Mouse (Mus musculus): Measurements from ENCODE around the gene Gm49510. TPM values are rescaled to one million over a fixed set of nuclear protein-coding genes. Genes with fewer than 3 reads are reported as not detected.
A peak's percentile ranks its signal among the peaks of the same experiment; 100 is the strongest.

Gm49510 gene
- polyA plus RNA-seq, 1 experiment = not detected

DNA sequence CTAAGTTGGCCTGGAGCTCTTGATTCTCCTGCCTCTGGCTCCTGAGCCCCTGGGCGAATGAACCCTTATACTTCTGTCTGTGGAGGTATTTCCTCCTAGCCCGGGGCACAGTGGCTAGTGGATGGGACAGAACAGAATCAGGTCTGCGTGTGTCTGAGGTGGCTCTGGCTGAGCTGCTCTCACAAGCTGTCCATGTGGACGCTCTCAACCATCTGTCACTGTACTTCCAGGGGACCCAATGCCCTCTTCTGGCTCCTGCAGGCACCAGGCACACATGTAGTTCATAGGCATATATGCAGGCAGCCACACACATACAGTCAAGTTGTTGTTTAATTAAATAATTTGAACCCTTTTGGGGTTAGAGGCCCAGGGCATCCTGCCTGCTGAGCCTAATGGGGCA, 40.2 kb upstream of the Gm49510 start:
- Histone ChIP-seq H3K27me3 (replicated peaks; ENCODE audit: control insufficient read depth, insufficient read depth, low read length) (no peaks in the 10 kb centered on the region), H3K4me1 (ENCODE audit: control insufficient read depth, insufficient read depth, low read length) (0 out of 2 replicates have a peak, but pooled peaks cover 3% of the 10 kb centered on the region), H3K4me3 (ENCODE audit: insufficient read depth, low read depth, low read length) (no peak overlapping the region), H3K36me3 (ENCODE audit: control insufficient read depth, insufficient read depth, low read length) (no peaks in the 10 kb centered on the region), H3K27ac (ENCODE audit: insufficient read depth, low read depth, low read length) (no peak overlapping the region)
- TF ChIP-seq CTCF (conservative IDR thresholded peaks at IDR 0.05; ENCODE audit: insufficient read depth, insufficient read length, low read depth, low read length) (no peak), POLR2A (IDR thresholded peaks at IDR 0.05; ENCODE audit: low read depth, low read length) (no peak)
- WGBS = 79% methylated on average over 4 of the region's 4 CpGs
- no peak for DNase-seq

GRCm38 (mm10) chr15:78859714-78860113, 39.8 kb upstream of the Gm49510 start:
- H3K4me1 ChIP-seq (ENCODE audit: control insufficient read depth, insufficient read depth, low read length) = 0 out of 2 replicates have a peak, but pooled peaks cover 3% of the 10 kb centered on the region
- no peak for TF ChIP-seq POLR2A (IDR thresholded peaks at IDR 0.05; ENCODE audit: low read depth, low read length)
- no peak for TF ChIP-seq CTCF (conservative IDR thresholded peaks at IDR 0.05; ENCODE audit: insufficient read depth, insufficient read length, low read depth, low read length)
- no peak for DNase-seq
- no peak overlapping the region for H3K27ac ChIP-seq (ENCODE audit: insufficient read depth, low read depth, low read length)
- H3K36me3 ChIP-seq (ENCODE audit: control insufficient read depth, insufficient read depth, low read length) = no peaks in the 10 kb centered on the region
- H3K27me3 ChIP-seq (replicated peaks; ENCODE audit: control insufficient read depth, insufficient read depth, low read length) = no peaks in the 10 kb centered on the region
- H3K4me3 ChIP-seq (ENCODE audit: insufficient read depth, low read depth, low read length) = no peak overlapping the region
- 66% methylated on average over 6 of the region's 6 CpGs for WGBS

DNA sequence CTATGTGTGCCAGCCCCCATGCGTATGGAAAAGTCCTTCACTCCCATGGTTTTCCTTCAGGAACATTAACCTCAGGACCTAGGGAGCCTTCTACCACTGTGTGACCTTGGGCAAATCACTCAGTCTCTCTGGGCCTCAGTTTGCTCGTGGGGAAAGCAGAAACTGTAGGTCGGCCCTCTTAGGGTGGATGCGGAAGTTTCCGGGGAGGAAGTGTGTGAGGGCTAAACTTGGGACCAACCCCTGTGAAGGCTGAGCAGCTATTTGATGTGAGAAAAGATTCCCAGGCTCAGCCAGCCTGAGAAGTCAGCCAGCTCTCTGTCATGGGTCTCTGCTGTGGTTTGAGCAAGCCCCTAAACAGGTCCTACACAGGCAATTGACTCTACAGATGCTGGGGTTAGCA, 37.2 kb upstream of the Gm49510 start:
- no peak overlapping the region for H3K27ac ChIP-seq (ENCODE audit: insufficient read depth, low read depth, low read length)
- H3K27me3 ChIP-seq (replicated peaks; ENCODE audit: control insufficient read depth, insufficient read depth, low read length) = no peaks in the 10 kb centered on the region
- no peaks in the 10 kb centered on the region for H3K36me3 ChIP-seq (ENCODE audit: control insufficient read depth, insufficient read depth, low read length)
- H3K4me3 ChIP-seq (ENCODE audit: insufficient read depth, low read depth, low read length) = no peak overlapping the region
- no peak for DNase-seq
- WGBS = 77% methylated on average over 5 of the region's 5 CpGs
- TF ChIP-seq CTCF (conservative IDR thresholded peaks at IDR 0.05; ENCODE audit: insufficient read depth, insufficient read length, low read depth, low read length) = no peak
- no peak for TF ChIP-seq POLR2A (IDR thresholded peaks at IDR 0.05; ENCODE audit: low read depth, low read length)
- H3K4me1 ChIP-seq (ENCODE audit: control insufficient read depth, insufficient read depth, low read length) = 0 out of 2 replicates have a peak, but pooled peaks cover 3% of the 10 kb centered on the region

GRCm38 (mm10) chr15:78863154-78863553, 36.3 kb upstream of the Gm49510 start:
- 58% methylated on average over 2 of the region's 2 CpGs for WGBS

DNA sequence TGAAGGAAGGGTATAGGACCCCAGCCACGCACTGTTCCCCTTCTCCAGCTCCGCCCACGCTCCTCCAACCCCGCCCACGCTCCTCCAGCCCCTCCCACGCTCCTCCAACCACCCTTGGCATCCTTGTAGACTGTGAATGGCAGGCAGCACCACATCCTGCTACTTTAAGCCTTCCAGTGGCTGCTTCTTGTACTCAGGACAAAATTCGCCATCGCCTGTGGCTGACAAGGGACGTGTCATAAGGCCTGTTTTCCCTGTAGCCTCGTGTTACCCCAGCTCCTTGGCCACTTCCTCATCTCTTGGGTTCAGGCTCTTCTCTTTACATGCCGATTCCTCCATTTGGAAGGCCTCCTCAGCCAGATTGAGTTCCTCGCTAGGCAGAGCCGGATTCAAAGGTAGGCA, 35.6 kb upstream of the Gm49510 start:
- Histone ChIP-seq H3K27me3 (replicated peaks; ENCODE audit: control insufficient read depth, insufficient read depth, low read length) (no peaks in the 10 kb centered on the region), H3K4me1 (ENCODE audit: control insufficient read depth, insufficient read depth, low read length) (peaks cover 6% of the 10 kb centered on the region; the same call in 1 of the 2 replicates), H3K27ac (ENCODE audit: insufficient read depth, low read depth, low read length) (no peak overlapping the region), H3K4me3 (ENCODE audit: insufficient read depth, low read depth, low read length) (no peak overlapping the region), H3K36me3 (ENCODE audit: control insufficient read depth, insufficient read depth, low read length) (no peaks in the 10 kb centered on the region)
- no peak for DNase-seq
- TF ChIP-seq CTCF (conservative IDR thresholded peaks at IDR 0.05; ENCODE audit: insufficient read depth, insufficient read length, low read depth, low read length) (no peak), POLR2A (IDR thresholded peaks at IDR 0.05; ENCODE audit: low read depth, low read length) (no peak)
- 58% methylated on average over 13 of the region's 13 CpGs for WGBS

More at GRCm38 (mm10) chr15:78863154-78863553, 36.3 kb upstream of the Gm49510 start:
- no peak for TF ChIP-seq CTCF (conservative IDR thresholded peaks at IDR 0.05; ENCODE audit: insufficient read depth, insufficient read length, low read depth, low read length)
- TF ChIP-seq POLR2A (IDR thresholded peaks at IDR 0.05; ENCODE audit: low read depth, low read length) = no peak
- H3K27me3 ChIP-seq (replicated peaks; ENCODE audit: control insufficient read depth, insufficient read depth, low read length) = no peaks in the 10 kb centered on the region
- no peak overlapping the region for H3K4me3 ChIP-seq (ENCODE audit: insufficient read depth, low read depth, low read length)
- H3K27ac ChIP-seq (ENCODE audit: insufficient read depth, low read depth, low read length) = no peak overlapping the region
- peaks cover 5% of the 10 kb centered on the region; the same call in 1 of the 2 replicates for H3K4me1 ChIP-seq (ENCODE audit: control insufficient read depth, insufficient read depth, low read length)
- H3K36me3 ChIP-seq (ENCODE audit: control insufficient read depth, insufficient read depth, low read length) = no peaks in the 10 kb centered on the region
- no peak for DNase-seq

DNA sequence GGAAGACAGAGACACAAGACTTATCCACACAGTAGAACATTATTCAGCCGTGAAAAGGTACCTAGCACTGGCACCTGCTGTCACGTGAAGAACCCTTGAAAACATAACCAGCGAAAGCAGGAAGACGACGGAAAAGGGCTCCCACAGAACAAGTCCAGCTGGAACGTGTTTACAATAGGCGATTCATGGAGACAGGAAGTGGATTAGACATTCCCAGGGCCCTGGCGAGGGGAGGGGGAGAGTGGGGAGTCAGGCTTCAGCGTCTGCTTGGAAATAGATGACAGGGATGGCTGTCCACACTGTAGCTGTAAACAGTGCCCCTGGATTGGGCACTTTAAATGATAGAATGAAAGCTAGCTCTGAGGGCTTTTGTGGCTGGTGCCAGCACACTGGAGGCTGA, 31.1 kb upstream of the Gm49510 start:
- peak; percentile 75 for DNase-seq

GRCm38 (mm10) chr15:78868826-78869233, 30.6 kb upstream of the Gm49510 start:
- H3K27me3 ChIP-seq (replicated peaks; ENCODE audit: control insufficient read depth, insufficient read depth, low read length) = no peaks in the 10 kb centered on the region
- no peaks in the 10 kb centered on the region for H3K36me3 ChIP-seq (ENCODE audit: control insufficient read depth, insufficient read depth, low read length)
- no peak overlapping the region for H3K4me3 ChIP-seq (ENCODE audit: insufficient read depth, low read depth, low read length)
- TF ChIP-seq POLR2A (IDR thresholded peaks at IDR 0.05; ENCODE audit: low read depth, low read length) = no peak
- no peak for TF ChIP-seq CTCF (conservative IDR thresholded peaks at IDR 0.05; ENCODE audit: insufficient read depth, insufficient read length, low read depth, low read length)
- H3K27ac ChIP-seq (ENCODE audit: insufficient read depth, low read depth, low read length) = peak overlapping the region; percentile 57
- DNase-seq = no peak
- H3K4me1 ChIP-seq (ENCODE audit: control insufficient read depth, insufficient read depth, low read length) = peaks cover 5% of the 10 kb centered on the region; the same call in 1 of the 2 replicates
- WGBS = 57% methylated on average over 7 of the region's 7 CpGs

More for the DNA sequence above, 31.1 kb upstream of the Gm49510 start:
- no peak for TF ChIP-seq CTCF (conservative IDR thresholded peaks at IDR 0.05; ENCODE audit: insufficient read depth, insufficient read length, low read depth, low read length)
- no peak for TF ChIP-seq POLR2A (IDR thresholded peaks at IDR 0.05; ENCODE audit: low read depth, low read length)
- peaks cover 6% of the 10 kb centered on the region; the same call in 1 of the 2 replicates for H3K4me1 ChIP-seq (ENCODE audit: control insufficient read depth, insufficient read depth, low read length)
- no peak overlapping the region for H3K4me3 ChIP-seq (ENCODE audit: insufficient read depth, low read depth, low read length)
- H3K27me3 ChIP-seq (replicated peaks; ENCODE audit: control insufficient read depth, insufficient read depth, low read length) = no peaks in the 10 kb centered on the region
- WGBS = 34% methylated on average over 9 of the region's 9 CpGs
- H3K27ac ChIP-seq (ENCODE audit: insufficient read depth, low read depth, low read length) = peak overlapping the region; percentile 69
- no peaks in the 10 kb centered on the region for H3K36me3 ChIP-seq (ENCODE audit: control insufficient read depth, insufficient read depth, low read length)

Data from kidney, adult 2 months (tissue).